Mouse (Mus musculus) WW6 (cell line): ENCODE measurements around the gene Prcd.
"Not testable (repeated sequence)": the region's sequence is repeated elsewhere in the genome, so short reads cannot be mapped to it uniquely, and the experiment has no call there.

Source experiments
- DNase-seq: peaks from one replicate; pipeline ENCODE4 v3.0.0-alpha.2; 2013; ENCODE audit warnings: low read depth, low spot score

The Prcd gene

GRCm38 (mm10) chr11:116648213-116648921 lies 5.0 kb upstream of the Prcd start:
- no peak for DNase-seq

DNA sequence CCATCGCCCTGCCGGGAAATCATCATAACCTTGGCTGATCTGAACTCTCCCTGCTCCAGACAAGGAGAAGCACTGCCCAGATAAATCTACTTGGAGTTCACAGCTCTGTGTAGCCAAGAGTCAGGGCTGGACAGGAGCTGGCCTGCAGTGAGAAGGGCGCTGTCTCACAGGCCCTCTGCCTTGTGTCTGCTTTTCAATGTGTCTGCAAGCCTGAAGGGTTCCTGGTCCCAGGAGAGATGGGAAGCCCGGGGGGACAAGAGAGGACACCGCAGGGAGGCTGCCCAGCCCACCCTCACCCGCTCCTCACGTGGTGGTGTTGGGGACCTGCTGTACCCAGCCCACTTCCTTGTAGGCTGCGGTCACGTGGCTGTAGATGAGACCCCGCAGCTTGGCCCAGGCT lies 4.4 kb upstream of the Prcd start:
- no peak for DNase-seq

- DNase-seq = no peak
Observed at GRCm38 (mm10) chr11:116649711-116650337, 3.5 kb upstream of the Prcd start.

GRCm38 (mm10) chr11:116650811-116651210 lies 2.5 kb upstream of the Prcd start:
- no peak for DNase-seq

DNA sequence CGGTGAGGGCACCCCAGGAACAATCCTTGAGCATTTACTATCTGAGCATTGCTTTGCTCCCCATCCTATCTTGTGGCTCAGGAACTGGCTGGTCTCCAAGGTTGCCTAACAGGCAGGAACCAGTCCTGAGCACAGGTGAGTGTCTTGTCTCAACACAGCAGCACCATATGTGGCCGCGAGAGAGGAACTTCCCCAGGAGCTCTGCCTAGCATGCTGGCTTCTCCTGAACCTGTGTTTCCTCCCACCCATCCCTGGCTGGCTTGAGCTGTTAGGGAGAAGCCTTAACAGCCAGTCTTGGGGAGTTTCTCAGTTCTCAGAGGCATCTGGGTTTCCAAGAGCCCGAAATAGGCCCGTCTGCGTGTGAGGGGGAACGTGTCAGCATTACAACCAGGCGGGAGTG lies 2.0 kb upstream of the Prcd start:
- DNase-seq = no peak

DNA sequence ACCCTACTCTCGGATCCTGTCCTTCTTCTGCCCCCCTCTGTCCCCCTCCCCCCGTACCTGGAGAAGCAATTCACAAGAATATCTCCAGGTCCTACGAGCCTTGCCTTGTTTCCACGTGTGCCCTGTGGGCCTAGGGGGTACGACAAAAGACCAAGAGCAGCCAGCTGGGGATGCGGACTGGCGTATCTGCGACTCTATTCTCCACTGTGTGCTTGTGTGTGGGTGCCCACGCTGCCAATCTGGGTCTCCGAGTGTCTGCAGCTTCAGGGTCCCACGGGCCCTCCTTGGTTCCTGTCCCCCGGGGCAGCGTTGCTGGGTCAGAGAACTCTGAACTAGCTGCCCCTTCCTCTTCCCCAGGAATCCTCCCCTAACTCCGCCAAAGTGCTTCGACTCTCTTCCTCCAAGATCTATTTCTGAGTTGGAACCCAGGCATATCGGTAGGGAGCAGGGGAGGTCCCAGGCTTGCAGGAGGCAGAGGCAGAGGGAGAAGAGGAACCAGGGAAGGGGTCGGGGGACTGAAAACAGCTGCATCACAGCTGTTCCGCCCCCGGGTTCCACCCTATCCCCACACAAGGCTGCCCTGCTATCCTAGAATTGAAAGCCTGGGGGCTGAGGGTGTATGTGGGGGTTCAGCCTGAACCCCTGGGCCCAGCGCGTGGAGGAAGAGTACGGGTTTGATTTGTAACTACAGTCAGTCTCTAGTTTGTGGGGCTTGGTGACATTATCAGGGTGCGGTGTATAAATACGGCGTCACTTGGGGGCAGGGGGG lies 820 bp upstream of the Prcd start:
- DNase-seq = no peak

- no peak for DNase-seq
Observed at GRCm38 (mm10) chr11:116653709-116654221, 431 bp downstream of the Prcd start.

- no peak for DNase-seq
Observed at GRCm38 (mm10) chr11:116654255-116654821, 1.0 kb downstream of the Prcd start, which contains the start of gene Cygb. Gene Cygb (minus strand): TSS chr11:116654313.

DNA sequence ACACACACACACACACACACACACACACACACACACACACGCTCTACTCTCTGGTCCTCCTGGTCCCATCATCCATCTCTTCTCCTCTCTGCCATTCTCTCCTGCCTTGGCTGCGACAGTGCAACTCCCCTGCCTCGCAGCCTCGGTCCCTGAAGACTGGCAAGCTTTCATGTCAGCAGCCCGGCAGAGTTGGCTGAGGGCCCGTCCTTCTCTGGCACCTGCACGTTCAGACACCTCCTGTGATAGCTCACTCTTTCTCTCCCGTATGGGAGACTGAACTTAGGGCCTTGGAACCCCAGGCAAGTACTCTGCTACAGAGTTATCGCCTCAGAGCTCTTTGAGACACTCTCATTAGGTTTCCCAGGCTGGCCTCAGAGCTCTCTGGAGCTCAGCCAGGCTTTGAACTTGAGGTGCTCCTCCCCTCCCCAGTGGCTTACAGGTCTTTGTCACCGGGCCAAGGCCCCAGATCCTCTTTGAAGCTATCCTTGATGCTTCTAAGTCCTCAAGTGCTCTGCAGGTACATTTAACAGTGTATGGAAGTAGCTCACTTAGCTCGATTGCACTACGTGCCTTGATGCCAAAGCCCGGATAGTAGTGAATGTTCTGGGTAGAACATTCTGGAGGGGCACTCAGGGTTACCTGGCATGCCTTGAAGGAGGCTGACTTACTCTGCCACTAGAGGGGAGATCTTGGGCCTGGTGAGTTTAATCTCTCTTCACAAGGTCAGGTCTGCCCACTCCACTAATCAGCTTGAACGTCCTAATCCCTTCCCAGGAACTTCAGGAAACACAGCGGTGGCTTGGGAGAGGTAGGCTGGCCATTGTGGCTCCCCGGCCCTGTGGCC lies 3.2 kb downstream of the Prcd start:
- no peak for DNase-seq

DNA sequence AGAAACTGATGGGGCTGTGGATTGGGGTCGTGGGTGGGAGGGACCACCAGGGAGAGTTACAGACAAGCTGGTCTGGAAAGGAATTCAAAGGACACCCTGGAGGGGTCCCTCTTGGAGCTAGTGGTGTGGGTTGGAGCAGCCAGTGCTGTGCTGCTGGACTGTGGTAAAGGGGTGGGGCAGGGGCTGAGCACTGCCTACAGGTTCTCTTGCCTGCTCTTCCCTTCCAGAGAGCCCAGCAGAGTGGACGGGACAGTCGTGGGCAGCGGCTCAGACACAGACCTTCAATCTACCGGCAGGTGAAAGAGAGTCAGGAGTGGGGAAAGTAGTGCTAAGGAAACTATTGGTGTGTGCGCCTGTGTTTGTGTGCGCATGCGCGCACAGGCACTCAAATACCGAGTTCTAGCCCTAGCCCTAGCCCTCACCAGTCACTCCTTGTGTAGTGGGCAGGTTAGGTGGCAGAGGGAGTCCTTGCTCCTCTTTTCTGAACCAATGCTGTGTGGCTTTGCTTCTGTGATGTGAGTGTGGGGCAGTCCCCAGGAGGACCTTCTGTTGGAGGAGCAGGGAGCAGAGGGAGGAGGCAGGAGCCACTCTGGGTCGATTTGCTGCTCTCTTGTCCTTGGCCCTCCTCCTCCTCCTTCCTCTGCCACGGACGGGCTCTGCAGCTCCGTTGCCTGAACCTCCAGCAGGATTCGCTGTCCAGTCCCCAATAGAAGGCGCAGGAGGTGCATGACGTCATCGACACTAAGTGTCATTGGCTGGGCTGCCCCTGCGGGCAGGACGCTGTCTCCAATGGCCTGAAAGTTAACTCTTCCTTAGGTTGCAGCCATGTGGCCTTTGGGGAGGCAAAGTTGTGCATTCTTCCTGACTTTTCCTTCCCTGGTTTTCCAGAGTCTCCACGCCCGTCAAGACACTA lies 4.2 kb downstream of the Prcd start:
- DNase-seq = peak; percentile 94

- no peak for DNase-seq
Observed at GRCm38 (mm10) chr11:116658238-116658637, 4.9 kb downstream of the Prcd start.

GRCm38 (mm10) chr11:116659027-116659621 lies 5.8 kb downstream of the Prcd start:
- no peak for DNase-seq

DNA sequence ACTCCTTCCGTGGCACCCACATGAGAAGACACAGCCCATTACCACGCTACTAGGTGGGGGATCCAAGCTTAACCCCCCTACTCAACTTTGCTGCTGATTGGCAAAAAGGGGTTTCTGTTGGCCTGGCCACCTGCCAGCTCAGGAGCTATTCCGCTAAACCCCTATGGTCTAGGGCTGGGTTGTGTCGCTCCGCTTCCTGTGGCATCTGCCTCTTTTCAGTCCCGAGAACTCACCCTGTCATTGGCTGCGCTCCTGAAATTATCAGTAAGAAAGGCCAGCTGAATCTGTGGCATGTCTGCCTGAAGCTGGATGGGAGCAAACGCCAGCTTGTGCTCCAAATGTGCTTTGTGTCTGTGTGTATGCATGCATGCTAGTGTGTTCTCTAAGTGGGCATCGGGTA lies 6.8 kb downstream of the Prcd start:
- DNase-seq = no peak

DNA sequence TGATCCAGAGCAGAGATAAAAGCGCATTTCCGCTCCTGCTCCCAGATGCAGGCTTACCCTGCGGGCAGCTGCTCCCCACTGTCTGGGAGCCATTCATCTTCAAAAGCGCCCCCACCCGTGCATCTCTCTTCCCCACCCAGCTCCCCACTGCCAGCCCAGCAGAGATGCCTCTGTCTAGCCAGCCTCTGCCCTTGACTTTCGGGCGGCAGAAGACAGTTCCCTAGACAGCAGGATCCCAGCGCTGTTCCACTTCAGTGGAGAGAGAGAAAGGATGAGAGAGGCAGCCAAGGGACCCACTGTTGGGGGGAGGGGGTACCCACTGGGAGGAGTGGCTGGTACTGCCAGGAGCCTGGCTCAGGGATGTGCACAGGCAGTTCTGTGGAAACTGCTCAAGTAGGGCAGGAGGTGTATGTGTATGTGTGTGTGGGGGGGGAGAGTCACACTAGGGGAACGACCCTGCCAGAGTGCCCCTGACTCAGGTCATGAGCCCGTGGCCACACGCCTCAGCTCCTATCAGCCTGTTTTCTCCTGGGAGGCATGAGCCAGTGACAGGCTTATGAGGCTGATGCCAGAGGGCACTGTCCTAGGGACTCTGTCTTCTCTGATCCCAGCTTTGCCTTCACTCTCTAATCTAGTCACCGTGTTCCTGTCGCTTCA lies 8.1 kb downstream of the Prcd start:
- no peak for DNase-seq

- DNase-seq = no peak
Observed at GRCm38 (mm10) chr11:116661948-116662377, 8.6 kb downstream of the Prcd start.

DNA sequence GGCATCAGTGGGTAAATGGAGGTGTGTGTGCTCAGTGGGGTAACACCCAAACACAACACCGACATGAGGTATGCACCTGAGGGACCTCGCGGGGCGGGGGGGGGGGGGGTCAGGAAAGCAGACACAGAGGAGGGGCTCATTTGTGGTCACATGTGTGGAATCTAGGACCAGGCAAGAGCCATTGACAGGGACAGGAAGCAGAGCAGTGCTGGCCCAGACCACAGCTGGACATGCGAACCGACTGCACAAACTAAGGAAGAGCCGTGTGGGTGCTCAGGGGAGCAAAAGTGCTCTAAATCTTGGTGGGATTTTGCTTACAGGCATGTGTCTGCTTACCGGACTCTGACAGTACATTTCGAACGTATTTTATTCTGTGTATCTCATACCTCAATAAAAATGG lies 12.0 kb downstream of the Prcd start:
- DNase-seq = no peak

DNA sequence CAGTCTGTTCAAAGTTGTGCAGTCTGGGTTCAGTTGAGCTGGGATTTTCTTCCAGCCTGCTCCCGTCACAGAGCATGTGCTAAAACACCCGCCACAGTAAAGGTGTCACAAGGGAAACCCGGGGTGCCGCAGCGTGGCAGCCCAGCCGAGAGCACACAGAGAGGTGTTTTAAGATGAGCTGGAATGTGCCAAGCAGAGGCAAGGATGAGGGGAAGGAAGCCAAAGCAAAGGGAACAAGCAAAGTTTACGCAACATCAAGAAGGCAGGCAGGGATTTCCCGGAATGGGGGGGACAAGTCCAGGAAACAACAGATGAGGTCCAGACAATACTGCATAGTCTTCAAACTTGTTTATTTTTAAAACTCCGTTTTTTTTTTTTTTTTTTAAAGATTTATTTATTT lies 13.2 kb downstream of the Prcd start:
- DNase-seq = no peak

DNA sequence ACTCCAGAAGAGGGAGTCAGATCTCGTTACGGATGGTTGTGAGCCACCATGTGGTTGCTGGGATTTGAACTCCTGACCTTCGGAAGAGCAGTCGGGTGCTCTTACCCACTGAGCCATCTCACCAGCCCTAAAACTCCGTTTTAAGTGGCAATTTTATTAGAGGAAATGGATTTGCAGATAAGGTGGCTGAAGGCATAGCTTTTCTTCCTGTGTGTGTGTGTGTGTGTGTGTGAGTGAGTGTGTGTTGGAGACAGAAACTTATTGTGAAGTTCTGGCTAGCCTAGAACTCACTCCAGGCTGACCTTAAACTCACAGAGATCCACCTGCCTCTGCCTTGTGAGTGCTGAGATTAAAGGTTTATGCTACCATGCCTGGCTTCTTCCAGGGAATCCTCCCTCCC lies 13.7 kb downstream of the Prcd start:
- not testable (repeated sequence) for DNase-seq

DNA sequence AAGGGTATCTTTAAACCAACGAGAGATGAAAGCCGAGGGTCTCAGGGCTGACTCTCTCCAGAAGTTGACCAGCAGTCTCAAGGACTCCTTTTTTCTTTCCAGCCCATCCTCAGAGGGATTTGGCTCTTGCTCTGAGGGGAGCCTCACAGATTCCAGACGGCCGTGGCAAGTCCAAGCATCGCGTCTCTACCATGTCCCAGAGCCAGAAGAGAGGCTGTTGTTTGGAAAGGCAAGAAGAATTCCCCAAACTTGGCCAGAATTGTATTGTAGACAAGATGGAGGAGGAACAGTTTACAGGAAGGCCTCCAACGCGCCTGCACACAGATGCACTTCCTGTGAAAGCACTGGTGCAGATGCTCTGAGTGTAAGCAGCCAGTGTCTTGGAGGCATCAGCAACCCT lies 14.6 kb downstream of the Prcd start:
- no peak for DNase-seq
